Mouse (Mus musculus) limb, embryonic 10.5 days (tissue): ENCODE measurements around the gene Vmn2r61. TPM values are rescaled to one million over a fixed set of nuclear protein-coding genes. Genes with fewer than 3 reads are reported as not detected.

Experiments used
- DNase-seq: peaks from one replicate; pipeline ENCODE4 v3.0.0-alpha.2; 2017; ENCODE audit warnings: low spot score
- H3K27ac ChIP-seq: fragments of 300-500 bp; sonication (generic); 2 replicates; pipeline ENCODE4 v1.5.1; 2016; ENCODE audit warnings: mild to moderate bottlenecking
- H3K27me3 ChIP-seq: fragments of 300-500 bp; sonication (generic); 2 replicates; pipeline ENCODE4 v1.6.1; 2016; ENCODE audit warnings: low read depth, mild to moderate bottlenecking; ENCODE audit not compliant: poor library complexity, severe bottlenecking
- H3K36me3 ChIP-seq: fragments of 300-500 bp; sonication (generic); 2 replicates; pipeline ENCODE4 v1.6.1; 2016; ENCODE audit warnings: mild to moderate bottlenecking, moderate library complexity
- H3K4me1 ChIP-seq: fragments of 300-500 bp; sonication (generic); 2 replicates; pipeline ENCODE4 v1.6.1; 2016
- H3K4me3 ChIP-seq: fragments of 300-500 bp; sonication (generic); 2 replicates; pipeline ENCODE4 v1.5.1; 2016; ENCODE audit warnings: mild to moderate bottlenecking, moderate library complexity
- H3K9me3 ChIP-seq: fragments of 300-500 bp; sonication (generic); replicated peaks from 2 replicates; pipeline ENCODE4 v1.6.1; 2016; ENCODE audit warnings: mild to moderate bottlenecking
- WGBS: fragments of 180-500 bp; shearing (Covaris S2); methylation state at CpG from one replicate; pipeline ENCODE4 v1.1.7; 2016; 5-methylcytosine and 5-hydroxymethylcytosine counted together
- polyA plus RNA-seq: library from polyadenylated mRNA; unstranded; fragments of >200 nt; fragmentation: Nextera tagmentation; extraction: Ambion mirVana; gene quantifications from 2 replicates; pipeline ENCODE4 v1.2.1, GENCODE M21; 2016

Gene Vmn2r61
- polyA plus RNA-seq, result not detected in 2 replicates

DNA sequence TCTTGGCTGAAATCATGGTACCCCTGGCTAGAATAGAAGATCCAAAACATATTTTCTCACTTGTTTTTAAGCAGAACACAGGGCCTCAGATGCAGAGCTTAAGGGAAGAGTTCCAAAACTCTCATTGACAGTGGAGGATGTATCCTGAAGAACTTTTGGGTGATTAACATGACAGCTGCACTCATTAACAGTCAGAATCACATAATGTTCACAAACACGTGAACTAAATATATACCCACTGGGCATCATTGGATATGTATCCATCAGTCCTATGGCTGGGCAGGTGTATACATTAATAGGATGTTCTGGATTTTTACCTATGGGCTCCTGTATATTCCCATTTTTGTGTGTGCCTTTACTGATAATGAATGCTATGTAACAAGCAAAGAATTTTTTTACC lies at the start of gene Vmn2r61:
Gene Vmn2r61 (plus strand): TSS at position 301 of the 400 bp plus-strand sequence.
- Histone ChIP-seq H3K4me3 (no peak within 1 kb of the TSS), H3K4me1 (no peaks in the 10 kb centered on the region), H3K27me3 (no peaks in the 10 kb centered on the region), H3K27ac (no peak within 1 kb of the TSS), H3K36me3 (no peaks in the 10 kb centered on the region), H3K9me3 (peaks cover under 1% of the 10 kb centered on the region; the same call in 1 of the 2 replicates)
- 83% methylated on average over 1 of the region's 1 CpGs for WGBS
- DNase-seq, result no peak

Other genes starting within 250 kb of the Vmn2r61 start
- gene Vmn2r59, start 201.0 kb upstream of the Vmn2r61 start, polyA plus RNA-seq, result not detected in 2 replicates
- not detected in 2 replicates for gene Vmn2r60, start 152.3 kb upstream of the Vmn2r61 start, polyA plus RNA-seq
- gene 4933421I07Rik, start 188.1 kb downstream of the Vmn2r61 start, polyA plus RNA-seq, result not detected in 2 replicates
- 17.4 and 19.4 TPM in 2 replicates for gene Zfp141, start 245.7 kb downstream of the Vmn2r61 start, polyA plus RNA-seq